ENCODE assay signal across 27 mouse cellular contexts in genomic region chr10:40354081-40354480, GRCm38 (mm10). TPM values are rescaled to one million over a fixed set of nuclear protein-coding genes. Genes with fewer than 3 reads are reported as not detected.
A peak's percentile ranks its signal among the peaks of the same experiment; 100 is the strongest.
DNase-seq lines count a peak whose midpoint lies in the region; ATAC-seq and TF ChIP-seq lines count a peak whose summit lies in the region.
"Had no signal": no experiment of that assay in that cellular context is flagged by ENCODE, and none has a peak within 500 bp of the region (broad histone marks: within the 10 kb centered on the region; RNA-seq: fewer than 3 reads in every experiment).

No protein-coding gene starts in this region.

- no peaks in the 10 kb centered on the region for H3K27me3 ChIP-seq in E14TG2a.4 (ENCODE audit: insufficient read depth, low read length)
- H3K27me3 ChIP-seq in forebrain, embryonic 15.5 days, result no peaks in the 10 kb centered on the region
- H3K27me3 ChIP-seq: embryonic facial prominence, embryonic 13.5 days; forebrain, embryonic 12.5 days; heart, embryonic 13.5 days had no signal

- ATAC-seq in forebrain, embryonic 15.5 days (replicated peaks), result no peak
- ATAC-seq: forebrain, embryonic 16.5 days; hindbrain, postnatal 0 days; inflammation-experienced regulatory T-cells, adult 6 months; intestine, embryonic 16.5 days had no signal

- peak overlapping the region; percentile 24 for H3K4me3 ChIP-seq in E14TG2a.4 (replicated peaks; ENCODE audit: low read length)
- H3K4me3 ChIP-seq in forebrain, embryonic 15.5 days, result no peak overlapping the region
- H3K4me3 ChIP-seq: embryonic facial prominence, embryonic 10.5 days; embryonic facial prominence, embryonic 13.5 days; erythroblast, embryonic 14.5 days; forebrain, embryonic 12.5 days; gastrocnemius, adult 2 months; heart, embryonic 10.5 days; heart, embryonic 13.5 days had no signal

- 84% methylated on average over 9 of the region's 9 CpGs for WGBS in forebrain, embryonic 15.5 days

- H3K9me3 ChIP-seq in E14TG2a.4 (ENCODE audit: low read length), result no peaks in the 10 kb centered on the region
- no peaks in the 10 kb centered on the region for H3K9me3 ChIP-seq in forebrain, embryonic 15.5 days
- H3K9me3 ChIP-seq: embryonic facial prominence, embryonic 10.5 days; embryonic facial prominence, embryonic 13.5 days; forebrain, embryonic 12.5 days; heart, embryonic 10.5 days; heart, embryonic 13.5 days had no signal

- peaks cover 8% of the 10 kb centered on the region for H3K36me3 ChIP-seq in E14TG2a.4 (ENCODE audit: insufficient read depth, low read length)
- no peaks in the 10 kb centered on the region for H3K36me3 ChIP-seq in forebrain, embryonic 15.5 days
- H3K36me3 ChIP-seq: embryonic facial prominence, embryonic 10.5 days; embryonic facial prominence, embryonic 13.5 days; forebrain, embryonic 12.5 days; heart, embryonic 10.5 days; heart, embryonic 13.5 days had no signal

- no peak overlapping the region for H3K4me2 ChIP-seq in forebrain, embryonic 15.5 days (replicated peaks)
- H3K4me2 ChIP-seq: embryonic facial prominence, embryonic 13.5 days; forebrain, embryonic 12.5 days; heart, embryonic 13.5 days; hindbrain, embryonic 14.5 days had no signal

- no peak overlapping the region for H3K27ac ChIP-seq in forebrain, embryonic 15.5 days (replicated peaks)
- H3K27ac ChIP-seq: embryonic facial prominence, embryonic 10.5 days; embryonic facial prominence, embryonic 13.5 days; forebrain, embryonic 12.5 days; gastrocnemius, adult 2 months; heart, embryonic 10.5 days; heart, embryonic 13.5 days; hindbrain, embryonic 14.5 days; hindbrain, postnatal 0 days had no signal

- H3K4me1 ChIP-seq in E14TG2a.4 (replicated peaks; ENCODE audit: low read depth, low read length), result peaks cover 66% of the 10 kb centered on the region
- H3K4me1 ChIP-seq in forebrain, embryonic 15.5 days, result peaks cover 24% of the 10 kb centered on the region

- TF ChIP-seq CTCF in E14TG2a.4 (conservative IDR thresholded peaks at IDR 0.05; ENCODE audit: low read length), result no peak

- H3K9ac ChIP-seq in forebrain, embryonic 15.5 days (replicated peaks), result no peak overlapping the region
- H3K9ac ChIP-seq: embryonic facial prominence, embryonic 13.5 days; forebrain, embryonic 12.5 days; heart, embryonic 13.5 days; hindbrain, embryonic 14.5 days had no signal

- DNase-seq in heart, adult 11 months, result peak; percentile 79
- no peak for DNase-seq in heart, adult 8-10 months (ENCODE audit: low spot score)
- DNase-seq in R1 (ENCODE audit: low read depth, low spot score), result peak; percentile 37
- no peak for DNase-seq in thymus, postnatal 25 days
- DNase-seq: adrenal gland, postnatal 25 days; cerebellum, adult 2 months; cerebellum, postnatal 10 days; cerebellum, postnatal 36 days; embryo, embryonic 11 days; gastrocnemius, adult 2 months; gastrocnemius, postnatal 14 days; heart, postnatal 14 days; heart, postnatal 4 days; kidney, adult 18-20 months had no signal

RNA-seq across cellular contexts. Expression of gene Cdk19, which starts 14.7 kb away (rescaled TPM):
- total RNA-seq in heart, adult 8-10 months (2022), result 10 to 100 TPM; 12.1 to 13.7 (median 13.4) TPM
- 18.9 and 19.7 TPM in 2 replicates for polyA plus RNA-seq in forebrain, embryonic 15.5 days (2015; fragmentation: Nextera tagmentation; extraction: Ambion mirVana)

RNA-seq across cellular contexts. Expression of gene Amd1, which starts 52.1 kb away (rescaled TPM):
- 100 to 1,000 TPM in 3 of 4 experiments, 10 to 100 TPM in 1; 87.6 to 131 (median 118) TPM for total RNA-seq in heart, adult 8-10 months (2022)
- polyA plus RNA-seq in forebrain, embryonic 15.5 days (2015; fragmentation: Nextera tagmentation; extraction: Ambion mirVana), result 41.8 and 43.2 TPM in 2 replicates

Comparison
In these comparisons a context has a peak if more than half of its experiments do, and no peak if none do; other contexts are left out.
1. DNase-seq: peak in heart, adult 11 months (single experiment) and R1 (single experiment); none in heart, adult 8-10 months (single experiment) and thymus, postnatal 25 days (single experiment).